Mouse (Mus musculus): ENCODE data around the gene Rps9.

GRCm38 (mm10) chr7:3684698-3685097 lies 19.1 kb upstream of the Rps9 start:
- TF ChIP-seq CTCF (IDR thresholded peaks at IDR 0.05; ENCODE audit: borderline replicate concordance, insufficient read depth, low read depth, low read length) (no peak), POLR2A (IDR thresholded peaks at IDR 0.05; ENCODE audit: borderline replicate concordance, insufficient read depth, low read length) (no peak)

Measured in cerebellum, adult 2 months (tissue).